Mouse (Mus musculus): ENCODE data around the gene Gpr182. TPM values are rescaled to one million over a fixed set of nuclear protein-coding genes. Genes with fewer than 3 reads are reported as not detected.
A peak's percentile ranks its signal among the peaks of the same experiment; 100 is the strongest.

Gpr182 gene
- polyA plus RNA-seq, 1 experiment from 2014 or later, result 8.3 TPM

DNA sequence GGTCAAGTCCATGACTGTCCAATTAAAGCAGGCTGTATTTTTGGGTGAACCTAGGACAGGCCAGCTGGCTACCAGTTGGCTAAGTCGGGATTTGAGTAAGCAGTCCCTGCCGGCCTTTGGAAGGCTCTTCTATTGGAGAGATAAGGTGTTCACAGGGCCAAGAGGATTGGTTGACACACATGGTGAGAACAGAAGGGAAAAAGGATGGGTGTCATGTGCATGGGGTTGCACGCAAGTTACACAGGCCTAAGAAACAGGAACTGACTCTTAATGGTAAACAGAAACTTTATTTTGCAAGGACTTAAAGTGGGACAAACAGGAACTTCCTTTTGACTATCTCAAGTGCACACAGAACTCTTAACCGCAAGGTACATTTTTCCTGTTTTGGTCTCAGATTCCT is 14.6 kb downstream of the Gpr182 start:
- WGBS, result 70% methylated on average over 4 of the region's 4 CpGs
- H3K4me2 ChIP-seq, result no peak overlapping the region
- no peaks in the 10 kb centered on the region for H3K9me3 ChIP-seq (replicated peaks)
- peaks cover 6% of the 10 kb centered on the region for H3K36me3 ChIP-seq
- H3K27me3 ChIP-seq, result no peaks in the 10 kb centered on the region
- H3K4me3 ChIP-seq (replicated peaks), result no peak overlapping the region
- no peak overlapping the region for H3K27ac ChIP-seq
- no peak overlapping the region for H3K9ac ChIP-seq
- peaks cover 43% of the 10 kb centered on the region for H3K4me1 ChIP-seq
- no peak for ATAC-seq (replicated peaks; ENCODE audit: low FRiP score)

DNA sequence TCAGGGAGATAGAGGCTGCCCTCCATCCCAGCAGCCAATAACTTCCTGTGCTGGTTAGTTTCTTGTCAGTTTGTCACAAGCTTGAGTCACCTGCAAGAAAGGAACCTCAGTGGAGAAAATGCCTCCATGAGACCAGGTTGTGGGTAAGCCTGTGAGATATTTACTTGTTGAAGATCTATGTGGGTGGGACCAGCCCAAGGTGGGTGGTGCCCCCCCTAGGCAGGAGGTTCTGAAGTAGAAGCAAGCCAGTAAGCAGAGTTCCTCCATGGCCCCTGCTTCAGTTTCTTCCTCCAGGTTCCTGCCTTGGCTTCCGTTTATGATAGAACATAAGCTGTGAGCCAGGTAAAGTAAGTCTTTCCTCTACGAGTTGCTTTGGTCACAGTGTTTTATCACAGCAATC is 15.3 kb downstream of the Gpr182 start:
- Histone ChIP-seq H3K4me2 (no peak overlapping the region), H3K27ac (0 out of 2 replicates have a peak overlapping the region, but pooled peaks have one; percentile 15), H3K36me3 (no peaks in the 10 kb centered on the region; the same call in 1 of the 2 replicates), H3K27me3 (no peaks in the 10 kb centered on the region), H3K9ac (no peak overlapping the region), H3K4me3 (replicated peaks) (no peak overlapping the region), H3K4me1 (peaks cover 45% of the 10 kb centered on the region), H3K9me3 (replicated peaks) (no peaks in the 10 kb centered on the region)
- 64% methylated on average over 2 of the region's 2 CpGs for WGBS
- no peak for ATAC-seq (replicated peaks; ENCODE audit: low FRiP score)

DNA sequence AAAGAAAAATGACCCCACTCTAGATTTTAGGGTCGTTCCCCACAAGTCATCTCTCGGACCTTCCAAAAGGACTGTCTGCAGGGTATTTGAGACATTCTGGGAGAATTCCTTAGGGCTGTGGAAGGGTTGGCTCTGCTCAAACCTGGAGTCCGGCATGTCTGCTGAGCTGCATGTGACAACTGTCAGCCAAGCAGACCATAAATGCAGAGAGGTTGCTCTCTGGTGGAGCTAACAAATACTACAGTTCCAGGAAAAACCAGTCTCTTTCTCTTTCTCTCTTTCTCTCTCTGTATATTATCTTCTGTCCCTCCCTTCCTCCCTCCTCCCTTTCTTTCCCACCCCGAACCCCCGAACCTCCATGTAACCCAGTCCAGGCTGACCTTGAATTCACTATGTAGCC is 17.1 kb downstream of the Gpr182 start:
- no peak overlapping the region for H3K4me2 ChIP-seq
- H3K27ac ChIP-seq, result no peak overlapping the region
- H3K36me3 ChIP-seq, result no peaks in the 10 kb centered on the region
- H3K9ac ChIP-seq, result no peak overlapping the region
- H3K4me1 ChIP-seq, result peaks cover 38% of the 10 kb centered on the region
- no peak for ATAC-seq (replicated peaks; ENCODE audit: low FRiP score)
- 37% methylated on average over 5 of the region's 5 CpGs for WGBS
- H3K4me3 ChIP-seq (replicated peaks), result no peak overlapping the region
- peaks cover 6% of the 10 kb centered on the region; the same call in 1 of the 2 replicates for H3K27me3 ChIP-seq
- H3K9me3 ChIP-seq (replicated peaks), result no peaks in the 10 kb centered on the region

DNA sequence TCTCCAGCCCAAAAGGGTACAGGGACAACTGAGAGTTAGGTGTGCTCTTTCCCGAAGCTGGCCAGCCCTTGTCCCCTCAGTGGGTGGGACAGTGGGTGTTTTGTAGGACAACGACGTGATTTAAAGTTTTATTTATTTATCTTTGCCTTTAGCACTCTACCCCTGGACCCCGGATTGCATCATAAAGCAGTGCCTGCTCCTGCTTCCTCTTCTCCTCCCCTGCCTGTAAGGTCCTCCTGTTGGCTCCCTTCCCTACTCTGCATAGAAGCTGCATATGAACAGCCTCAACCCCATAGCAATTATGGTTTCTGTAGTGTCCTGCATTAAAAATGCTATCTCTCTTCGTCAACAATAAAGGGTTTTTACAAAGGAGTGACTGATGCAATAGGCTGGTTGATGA is 20.1 kb downstream of the Gpr182 start:
- no peaks in the 10 kb centered on the region for H3K36me3 ChIP-seq
- WGBS, result 18% methylated on average over 5 of the region's 5 CpGs
- no peak for ATAC-seq (replicated peaks; ENCODE audit: low FRiP score)
- H3K9ac ChIP-seq, result no peak overlapping the region
- peaks cover 16% of the 10 kb centered on the region for H3K27me3 ChIP-seq
- H3K9me3 ChIP-seq (replicated peaks), result no peaks in the 10 kb centered on the region
- H3K27ac ChIP-seq, result no peak overlapping the region
- H3K4me1 ChIP-seq, result peaks cover 23% of the 10 kb centered on the region
- H3K4me2 ChIP-seq, result 0 out of 2 replicates have a peak overlapping the region, but pooled peaks have one; percentile 1
- H3K4me3 ChIP-seq (replicated peaks), result no peak overlapping the region

DNA sequence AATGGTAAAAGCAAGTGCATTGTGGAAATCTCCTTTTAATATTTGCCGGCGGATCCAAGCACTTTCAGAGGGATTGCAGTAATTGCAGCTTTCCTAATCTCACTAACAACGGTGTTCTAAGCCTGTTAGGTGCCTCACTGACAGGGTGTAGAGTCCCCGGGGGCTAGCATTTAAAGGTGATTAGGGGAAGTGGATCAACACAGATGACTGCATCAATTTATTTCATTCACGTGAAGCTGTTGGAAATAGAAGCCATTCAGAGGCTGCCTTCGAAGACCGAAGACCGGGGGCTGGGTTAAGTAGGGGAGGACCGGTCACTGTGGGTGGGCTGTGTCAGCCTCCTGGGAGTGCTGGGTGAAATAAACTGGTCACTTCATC is 20.6 kb downstream of the Gpr182 start:
- Histone ChIP-seq H3K9ac (no peak overlapping the region), H3K27me3 (peaks cover 17% of the 10 kb centered on the region), H3K4me1 (peaks cover 19% of the 10 kb centered on the region), H3K36me3 (no peaks in the 10 kb centered on the region), H3K27ac (no peak overlapping the region), H3K9me3 (replicated peaks) (no peaks in the 10 kb centered on the region), H3K4me3 (replicated peaks) (no peak overlapping the region), H3K4me2 (0 out of 2 replicates have a peak overlapping the region, but pooled peaks have one; percentile 1)
- no peak for ATAC-seq (replicated peaks; ENCODE audit: low FRiP score)
- WGBS, result 29% methylated on average over 9 of the region's 9 CpGs

DNA sequence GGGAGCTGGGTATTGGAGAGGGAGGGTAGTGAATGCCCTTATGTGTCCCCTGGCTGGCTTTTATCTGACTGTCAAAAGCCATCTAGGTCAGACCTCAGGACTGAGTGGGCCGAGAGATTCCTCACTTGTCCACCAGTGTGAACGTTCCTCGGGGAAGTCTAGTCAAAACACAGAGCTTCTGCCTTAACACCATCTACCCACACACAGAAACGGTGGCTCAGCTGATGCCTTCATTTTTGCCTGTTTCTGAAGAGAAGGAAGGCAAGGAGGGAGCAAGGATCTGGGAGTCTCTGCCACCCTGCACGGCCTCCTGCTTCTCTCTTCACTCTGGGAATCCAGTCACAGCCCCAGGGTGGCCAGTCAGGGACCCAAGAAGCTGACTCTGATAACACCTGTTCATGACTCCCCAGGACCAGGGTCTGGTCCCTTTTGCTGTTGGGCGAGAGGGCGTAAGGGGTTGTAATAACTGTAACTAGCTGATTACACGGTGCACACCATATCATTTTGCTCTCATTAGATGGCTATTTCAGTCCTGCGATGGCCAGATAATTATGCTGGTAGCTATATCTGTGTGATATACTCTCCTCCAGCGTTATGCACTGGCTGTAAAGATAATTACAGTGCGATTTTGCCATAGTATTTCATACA is 21.1 kb downstream of the Gpr182 start:
- 67% methylated on average over 11 of the region's 11 CpGs for WGBS
- Histone ChIP-seq H3K9me3 (replicated peaks) (no peaks in the 10 kb centered on the region), H3K27ac (no peak overlapping the region), H3K4me1 (peaks cover 19% of the 10 kb centered on the region), H3K9ac (no peak overlapping the region), H3K4me3 (replicated peaks) (no peak overlapping the region), H3K27me3 (peaks cover 21% of the 10 kb centered on the region), H3K36me3 (no peaks in the 10 kb centered on the region), H3K4me2 (no peak overlapping the region)
- no peak for ATAC-seq (replicated peaks; ENCODE audit: low FRiP score)

DNA sequence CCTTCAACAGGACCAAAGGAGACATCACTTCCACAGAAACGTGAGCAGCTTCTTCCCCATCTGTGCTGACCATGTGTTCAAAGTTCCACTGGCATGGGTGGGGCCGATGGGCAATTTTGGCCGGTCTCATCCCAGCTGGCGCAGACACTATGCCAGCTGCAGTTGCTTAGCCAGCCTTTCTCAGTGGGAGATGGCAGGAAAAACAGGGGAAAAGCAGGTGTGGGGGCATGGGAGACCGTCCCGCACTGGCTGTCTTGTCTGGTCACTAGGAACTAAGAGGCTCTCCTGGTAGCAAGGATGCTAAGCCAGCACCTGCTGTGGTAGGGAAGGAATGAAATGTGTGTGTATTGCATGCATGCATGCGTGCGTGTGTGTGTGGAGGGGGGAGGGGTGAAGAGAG is 23.1 kb downstream of the Gpr182 start:
- H3K9me3 ChIP-seq (replicated peaks), result no peaks in the 10 kb centered on the region
- 76% methylated on average over 8 of the region's 8 CpGs for WGBS
- no peak overlapping the region for H3K27ac ChIP-seq
- H3K9ac ChIP-seq, result no peak overlapping the region
- no peak for ATAC-seq (replicated peaks; ENCODE audit: low FRiP score)
- H3K27me3 ChIP-seq, result peaks cover 21% of the 10 kb centered on the region
- H3K36me3 ChIP-seq, result no peaks in the 10 kb centered on the region
- H3K4me1 ChIP-seq, result peaks cover 11% of the 10 kb centered on the region
- no peak overlapping the region for H3K4me3 ChIP-seq (replicated peaks)
- no peak overlapping the region for H3K4me2 ChIP-seq

DNA sequence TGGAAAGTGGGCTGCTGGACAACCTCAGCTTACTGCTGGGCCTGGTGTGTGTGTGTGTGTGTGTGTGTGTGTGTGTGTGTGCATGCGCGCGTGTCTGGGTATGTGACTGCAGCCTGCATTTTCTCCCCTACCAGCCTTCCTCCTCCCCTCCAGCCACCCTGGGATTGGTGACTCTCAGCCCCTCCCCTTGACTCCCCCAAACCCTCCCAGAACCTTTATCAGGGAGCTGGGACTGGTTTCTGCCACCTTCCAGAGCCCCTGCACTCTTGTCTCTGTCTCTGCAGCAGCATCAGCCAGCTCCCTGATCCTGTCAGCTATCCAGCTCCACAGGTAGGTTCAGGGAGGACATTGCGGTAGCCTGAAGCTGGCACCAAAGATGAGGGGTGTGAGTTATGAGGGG is 26.4 kb downstream of the Gpr182 start:
- no peak for ATAC-seq (replicated peaks; ENCODE audit: low FRiP score)
- Histone ChIP-seq H3K4me1 (peaks cover 26% of the 10 kb centered on the region), H3K36me3 (no peaks in the 10 kb centered on the region), H3K27me3 (peaks cover 31% of the 10 kb centered on the region), H3K4me3 (replicated peaks) (no peak overlapping the region), H3K9ac (no peak overlapping the region), H3K9me3 (replicated peaks) (no peaks in the 10 kb centered on the region), H3K4me2 (no peak overlapping the region), H3K27ac (no peak overlapping the region)
- 73% methylated on average over 4 of the region's 4 CpGs for WGBS

DNA sequence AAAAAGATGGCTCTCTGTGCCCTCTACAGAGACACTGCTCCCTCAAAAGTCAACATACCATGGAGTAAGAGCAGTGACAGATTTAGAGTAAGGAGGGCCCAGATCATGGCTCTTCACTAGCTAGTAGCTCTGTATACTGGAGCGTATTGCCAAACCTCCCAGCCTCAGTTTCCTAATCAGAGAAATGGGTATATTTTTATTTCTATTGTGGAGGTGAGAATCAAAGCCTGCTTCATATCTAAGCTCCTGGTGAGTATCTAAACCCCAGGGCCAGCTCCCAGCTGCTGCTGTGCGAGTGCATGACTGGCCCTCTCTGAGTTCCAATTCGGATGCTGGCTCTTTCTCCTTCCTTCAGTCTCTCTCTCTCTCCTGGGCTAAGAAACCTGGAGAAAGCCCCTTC is 27.4 kb downstream of the Gpr182 start, which contains the start of gene Tac2:
Gene Tac2 (plus strand): TSS at position 301 of the 400 bp plus-strand sequence.
- Histone ChIP-seq H3K27ac (no peak within 1 kb of the TSS), H3K4me1 (peaks cover 34% of the 10 kb centered on the region), H3K27me3 (peaks cover 31% of the 10 kb centered on the region), H3K4me2 (no peak within 1 kb of the TSS), H3K9ac (no peak within 1 kb of the TSS), H3K9me3 (replicated peaks) (no peaks in the 10 kb centered on the region), H3K4me3 (replicated peaks) (no peak within 1 kb of the TSS), H3K36me3 (no peaks in the 10 kb centered on the region)
- WGBS, result 81% methylated on average over 3 of the region's 3 CpGs
- ATAC-seq (replicated peaks; ENCODE audit: low FRiP score), result no peak

DNA sequence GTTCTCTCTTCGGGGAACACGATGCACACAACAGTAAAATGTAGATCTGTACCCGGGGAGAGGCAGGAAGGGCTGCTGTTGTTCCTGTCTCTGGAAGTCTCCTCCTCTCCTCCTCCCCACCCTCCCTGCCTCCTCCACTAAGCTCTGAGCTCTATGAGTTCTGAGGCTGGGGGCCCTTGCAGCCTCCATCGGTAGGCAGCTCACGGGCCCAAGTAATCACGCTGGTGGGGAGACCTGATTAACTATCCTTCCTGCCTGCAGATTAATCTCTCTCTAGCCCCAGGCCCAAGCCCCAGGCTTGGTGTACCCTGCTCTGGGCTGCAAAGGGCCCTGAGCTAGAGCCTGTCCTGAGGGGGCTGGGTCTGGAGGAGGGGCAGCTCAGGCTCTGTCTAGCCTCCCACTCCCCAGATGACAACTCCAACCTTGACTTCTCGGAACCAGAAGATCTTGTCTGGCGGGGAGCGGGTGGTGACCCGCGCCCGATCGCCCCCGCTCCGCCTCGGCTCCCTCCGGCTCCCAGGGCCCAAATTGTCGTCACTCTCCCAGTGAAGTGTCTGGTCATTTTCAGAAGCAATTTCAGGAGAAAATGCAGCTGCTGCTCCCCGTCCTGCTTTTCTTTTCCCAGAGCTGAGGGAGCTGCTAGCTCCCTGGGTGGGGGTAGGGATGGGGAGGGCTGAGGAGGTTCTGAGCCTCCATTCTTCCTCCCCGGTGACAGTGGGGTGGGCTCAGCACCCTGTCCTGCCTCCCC is 29.7 kb downstream of the Gpr182 start:
- Histone ChIP-seq H3K4me2 (peak overlapping the region; percentile 52), H3K9me3 (replicated peaks) (no peaks in the 10 kb centered on the region), H3K9ac (peak overlapping the region; percentile 26; the same call in 1 of the 2 replicates), H3K27ac (peak overlapping the region; percentile 82), H3K4me3 (replicated peaks) (peak overlapping the region; percentile 18), H3K36me3 (no peaks in the 10 kb centered on the region), H3K4me1 (peaks cover 53% of the 10 kb centered on the region), H3K27me3 (peaks cover 22% of the 10 kb centered on the region; the same call in 1 of the 2 replicates)
- ATAC-seq (replicated peaks; ENCODE audit: low FRiP score), result peak; percentile 74
- WGBS, result 6% methylated on average over 20 of the region's 20 CpGs

DNA sequence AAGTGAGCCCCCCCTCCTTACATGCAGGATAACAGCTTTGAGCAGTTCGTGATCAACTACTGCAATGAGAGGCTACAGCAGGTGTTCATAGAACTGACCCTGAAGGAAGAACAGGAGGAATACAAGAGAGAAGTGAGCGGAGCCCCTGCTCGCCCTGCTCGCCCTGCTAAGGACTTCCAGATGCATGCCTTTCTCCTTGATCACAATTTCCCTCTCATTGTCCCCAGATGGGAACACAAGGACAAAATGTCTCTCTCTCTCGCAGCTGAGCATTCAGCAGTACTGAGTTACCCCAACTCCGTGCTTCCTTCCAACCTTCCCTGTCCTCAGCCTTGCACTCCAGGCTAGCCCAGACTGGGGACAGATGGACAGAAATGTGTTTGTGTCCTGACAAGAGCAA is 38.8 kb downstream of the Gpr182 start:
- Histone ChIP-seq H3K9me3 (replicated peaks) (no peaks in the 10 kb centered on the region), H3K9ac (no peak overlapping the region), H3K36me3 (no peaks in the 10 kb centered on the region), H3K4me1 (peaks cover 22% of the 10 kb centered on the region), H3K4me2 (no peak overlapping the region), H3K4me3 (replicated peaks) (no peak overlapping the region), H3K27me3 (no peaks in the 10 kb centered on the region), H3K27ac (no peak overlapping the region)
- no peak for ATAC-seq (replicated peaks; ENCODE audit: low FRiP score)
- WGBS, result 80% methylated on average over 6 of the region's 6 CpGs

DNA sequence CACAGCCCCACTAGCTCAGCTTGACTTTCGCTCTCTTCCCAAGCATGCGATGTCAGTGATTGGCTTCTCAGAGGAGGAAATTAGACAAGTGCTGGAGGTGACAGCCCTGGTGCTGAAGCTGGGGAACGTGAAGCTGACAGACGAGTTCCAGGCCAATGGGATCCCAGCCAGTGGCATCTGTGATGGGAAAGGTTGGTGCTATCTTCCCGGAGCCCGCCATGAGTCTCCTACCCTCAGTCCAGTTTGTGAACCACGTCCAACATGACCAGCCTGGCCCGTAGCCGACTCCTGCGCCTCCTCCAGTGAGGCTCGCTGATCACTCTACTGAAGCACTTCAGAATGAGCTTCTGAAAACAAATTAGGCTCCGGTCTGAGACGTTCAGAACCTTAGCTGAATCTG is 41.2 kb downstream of the Gpr182 start:
- 51% methylated on average over 13 of the region's 13 CpGs for WGBS
- Histone ChIP-seq H3K4me3 (replicated peaks) (no peak overlapping the region), H3K4me2 (no peak overlapping the region), H3K9me3 (replicated peaks) (no peaks in the 10 kb centered on the region), H3K27ac (no peak overlapping the region), H3K27me3 (no peaks in the 10 kb centered on the region), H3K36me3 (no peaks in the 10 kb centered on the region), H3K4me1 (peaks cover 19% of the 10 kb centered on the region), H3K9ac (no peak overlapping the region)
- peak; percentile 24; the same call in 1 of the 2 replicates for ATAC-seq (replicated peaks; ENCODE audit: low FRiP score)

All from kidney, embryonic 15.5 days (tissue).